Mouse (Mus musculus): ENCODE results near the gene Mrtfa. TPM values are rescaled to one million over a fixed set of nuclear protein-coding genes. Genes with fewer than 3 reads are reported as not detected.

Gene Mrtfa
- polyA plus RNA-seq, 1 experiment from 2014 or later = 29.3 TPM

- 73% methylated on average over 12 of the region's 12 CpGs for WGBS
- no peaks in the 10 kb centered on the region for H3K36me3 ChIP-seq (ENCODE audit: control insufficient read depth, insufficient read depth, low read length)
- H3K4me1 ChIP-seq (ENCODE audit: control insufficient read depth, insufficient read depth, low read length) = peaks cover 12% of the 10 kb centered on the region; the same call in 1 of the 2 replicates
- H3K4me3 ChIP-seq (ENCODE audit: low read depth, low read length) = no peak overlapping the region
- ATAC-seq = no peak
- H3K27ac ChIP-seq (ENCODE audit: low read length) = no peak overlapping the region
- H3K9me3 ChIP-seq (replicated peaks; ENCODE audit: control insufficient read depth, low read length, poor library complexity, severe bottlenecking) = no peaks in the 10 kb centered on the region
- no peaks in the 10 kb centered on the region for H3K27me3 ChIP-seq (ENCODE audit: control insufficient read depth, insufficient read depth, low read depth, low read length)
- no peak overlapping the region for H3K4me2 ChIP-seq (ENCODE audit: low read length)
- H3K9ac ChIP-seq (ENCODE audit: low read depth, low read length) = no peak overlapping the region
Measured at GRCm38 (mm10) chr15:81035417-81036162, 155.0 kb downstream of the Mrtfa start.

GRCm38 (mm10) chr15:81034119-81034518 lies 156.4 kb downstream of the Mrtfa start:
- Histone ChIP-seq H3K4me2 (ENCODE audit: low read length) (no peak overlapping the region), H3K36me3 (ENCODE audit: control insufficient read depth, insufficient read depth, low read length) (no peaks in the 10 kb centered on the region), H3K9me3 (replicated peaks; ENCODE audit: control insufficient read depth, low read length, poor library complexity, severe bottlenecking) (no peaks in the 10 kb centered on the region), H3K4me3 (ENCODE audit: low read depth, low read length) (no peak overlapping the region), H3K4me1 (ENCODE audit: control insufficient read depth, insufficient read depth, low read length) (peaks cover 12% of the 10 kb centered on the region; the same call in 1 of the 2 replicates), H3K9ac (ENCODE audit: low read depth, low read length) (no peak overlapping the region), H3K27ac (ENCODE audit: low read length) (no peak overlapping the region), H3K27me3 (ENCODE audit: control insufficient read depth, insufficient read depth, low read depth, low read length) (no peaks in the 10 kb centered on the region)
- no peak for ATAC-seq
- 79% methylated on average over 6 of the region's 6 CpGs for WGBS

DNA sequence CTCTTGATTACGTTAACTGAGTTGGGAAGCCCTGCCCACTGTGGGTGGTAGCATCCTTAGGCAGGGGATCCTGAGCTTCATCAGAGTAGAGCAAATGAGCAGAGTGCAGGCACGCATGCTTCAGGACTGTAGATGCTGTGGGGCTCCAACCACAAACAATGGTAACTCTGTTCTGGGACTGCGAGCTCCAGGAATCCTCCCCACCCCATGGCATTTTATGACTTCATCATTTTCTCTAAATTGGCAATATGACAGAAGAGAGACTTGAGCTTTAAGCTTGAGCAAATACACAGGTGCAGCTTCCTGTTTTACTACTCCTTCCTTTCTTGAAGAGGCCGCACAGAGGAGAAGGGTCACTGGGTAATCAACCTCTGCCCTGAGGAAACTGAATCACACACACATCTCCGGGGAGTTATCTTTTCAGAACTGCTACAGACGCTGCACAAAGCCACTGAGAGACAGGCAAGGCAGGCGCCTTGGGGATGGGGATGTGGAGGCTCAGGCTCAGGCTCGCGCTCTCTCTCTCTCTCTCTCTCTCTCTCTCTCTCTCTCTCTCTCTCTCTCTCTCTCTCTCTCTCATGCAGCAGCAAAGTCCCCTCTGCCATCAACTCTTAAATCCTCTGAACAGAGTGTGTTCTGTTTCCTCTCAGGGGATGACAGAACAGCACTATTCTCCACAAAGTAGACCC lies 157.5 kb downstream of the Mrtfa start:
- H3K4me2 ChIP-seq (ENCODE audit: low read length) = no peak overlapping the region
- peaks cover 12% of the 10 kb centered on the region; the same call in 1 of the 2 replicates for H3K4me1 ChIP-seq (ENCODE audit: control insufficient read depth, insufficient read depth, low read length)
- no peak overlapping the region for H3K27ac ChIP-seq (ENCODE audit: low read length)
- no peak overlapping the region for H3K9ac ChIP-seq (ENCODE audit: low read depth, low read length)
- H3K4me3 ChIP-seq (ENCODE audit: low read depth, low read length) = no peak overlapping the region
- ATAC-seq = no peak
- 51% methylated on average over 9 of the region's 9 CpGs for WGBS
- no peaks in the 10 kb centered on the region for H3K9me3 ChIP-seq (replicated peaks; ENCODE audit: control insufficient read depth, low read length, poor library complexity, severe bottlenecking)
- no peaks in the 10 kb centered on the region for H3K36me3 ChIP-seq (ENCODE audit: control insufficient read depth, insufficient read depth, low read length)
- H3K27me3 ChIP-seq (ENCODE audit: control insufficient read depth, insufficient read depth, low read depth, low read length) = no peaks in the 10 kb centered on the region

DNA sequence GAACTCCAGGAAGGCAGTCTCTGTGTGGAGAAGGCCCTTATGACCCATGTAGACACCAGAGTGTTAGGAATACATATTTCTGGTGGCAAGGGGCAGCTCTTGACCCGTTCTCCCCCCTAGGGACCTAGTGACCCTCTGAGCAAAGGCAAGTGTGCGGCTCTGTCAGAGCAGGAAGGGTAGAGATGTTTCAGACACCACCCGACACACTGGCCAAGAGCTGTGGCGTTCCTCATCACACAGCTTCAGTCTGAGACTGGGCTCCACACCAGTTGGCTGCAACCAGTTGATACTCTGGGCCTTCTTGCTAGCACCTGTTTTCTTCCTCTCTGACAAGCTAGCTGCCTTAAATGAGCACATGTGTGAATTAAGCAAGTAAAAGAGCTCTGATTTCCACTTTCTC lies 158.9 kb downstream of the Mrtfa start:
- no peak for ATAC-seq
- Histone ChIP-seq H3K4me3 (ENCODE audit: low read depth, low read length) (no peak overlapping the region), H3K4me1 (ENCODE audit: control insufficient read depth, insufficient read depth, low read length) (peaks cover 15% of the 10 kb centered on the region; the same call in 1 of the 2 replicates), H3K36me3 (ENCODE audit: control insufficient read depth, insufficient read depth, low read length) (no peaks in the 10 kb centered on the region), H3K9ac (ENCODE audit: low read depth, low read length) (no peak overlapping the region), H3K27me3 (ENCODE audit: control insufficient read depth, insufficient read depth, low read depth, low read length) (no peaks in the 10 kb centered on the region), H3K4me2 (ENCODE audit: low read length) (no peak overlapping the region), H3K27ac (ENCODE audit: low read length) (no peak overlapping the region), H3K9me3 (replicated peaks; ENCODE audit: control insufficient read depth, low read length, poor library complexity, severe bottlenecking) (no peaks in the 10 kb centered on the region)
- 89% methylated on average over 4 of the region's 4 CpGs for WGBS

- H3K4me2 ChIP-seq (ENCODE audit: low read length) = no peak overlapping the region
- H3K36me3 ChIP-seq (ENCODE audit: control insufficient read depth, insufficient read depth, low read length) = no peaks in the 10 kb centered on the region
- H3K27me3 ChIP-seq (ENCODE audit: control insufficient read depth, insufficient read depth, low read depth, low read length) = no peaks in the 10 kb centered on the region
- no peak overlapping the region for H3K4me3 ChIP-seq (ENCODE audit: low read depth, low read length)
- H3K4me1 ChIP-seq (ENCODE audit: control insufficient read depth, insufficient read depth, low read length) = peaks cover 15% of the 10 kb centered on the region; the same call in 1 of the 2 replicates
- 60% methylated on average over 10 of the region's 10 CpGs for WGBS
- no peak overlapping the region for H3K27ac ChIP-seq (ENCODE audit: low read length)
- no peaks in the 10 kb centered on the region for H3K9me3 ChIP-seq (replicated peaks; ENCODE audit: control insufficient read depth, low read length, poor library complexity, severe bottlenecking)
- no peak for ATAC-seq
- H3K9ac ChIP-seq (ENCODE audit: low read depth, low read length) = no peak overlapping the region
Measured at GRCm38 (mm10) chr15:81030891-81031425, 159.6 kb downstream of the Mrtfa start.

- WGBS = 51% methylated on average over 8 of the region's 8 CpGs
- no peak overlapping the region for H3K4me3 ChIP-seq (ENCODE audit: low read depth, low read length)
Measured at GRCm38 (mm10) chr15:81027378-81028173, 163.0 kb downstream of the Mrtfa start.

DNA sequence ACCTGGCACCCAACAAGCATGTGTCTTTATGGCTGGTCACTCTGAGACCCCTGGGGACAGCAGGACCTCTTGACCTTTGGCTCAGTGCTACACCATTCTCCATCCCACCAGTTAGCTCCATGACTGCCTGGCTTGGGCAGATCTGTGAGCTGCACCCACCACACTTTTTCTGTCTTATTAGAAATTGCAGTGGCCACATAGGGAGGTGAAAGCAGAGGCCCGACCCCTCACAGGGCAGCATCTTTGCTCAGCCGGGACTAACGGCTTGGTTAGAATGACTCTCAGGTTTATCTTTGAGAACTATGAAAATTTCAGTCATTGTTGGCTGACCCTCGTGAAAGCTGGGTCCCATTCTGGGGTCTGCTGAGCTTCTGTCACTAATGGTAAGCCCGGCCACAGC lies 163.7 kb downstream of the Mrtfa start:
- WGBS = 87% methylated on average over 5 of the region's 5 CpGs

More at GRCm38 (mm10) chr15:81027378-81028173, 163.0 kb downstream of the Mrtfa start:
- Histone ChIP-seq H3K9ac (ENCODE audit: low read depth, low read length) (0 out of 2 replicates have a peak overlapping the region, but pooled peaks have one; percentile 2), H3K9me3 (replicated peaks; ENCODE audit: control insufficient read depth, low read length, poor library complexity, severe bottlenecking) (no peaks in the 10 kb centered on the region), H3K4me1 (ENCODE audit: control insufficient read depth, insufficient read depth, low read length) (0 out of 2 replicates have a peak, but pooled peaks cover 3% of the 10 kb centered on the region), H3K4me2 (ENCODE audit: low read length) (no peak overlapping the region), H3K27me3 (ENCODE audit: control insufficient read depth, insufficient read depth, low read depth, low read length) (no peaks in the 10 kb centered on the region), H3K27ac (ENCODE audit: low read length) (no peak overlapping the region), H3K36me3 (ENCODE audit: control insufficient read depth, insufficient read depth, low read length) (no peaks in the 10 kb centered on the region)
- ATAC-seq = peak; percentile 72

GRCm38 (mm10) chr15:81023842-81024241 lies 166.7 kb downstream of the Mrtfa start:
- Histone ChIP-seq H3K9me3 (replicated peaks; ENCODE audit: control insufficient read depth, low read length, poor library complexity, severe bottlenecking) (no peaks in the 10 kb centered on the region), H3K9ac (ENCODE audit: low read depth, low read length) (no peak overlapping the region), H3K4me2 (ENCODE audit: low read length) (no peak overlapping the region), H3K4me3 (ENCODE audit: low read depth, low read length) (no peak overlapping the region), H3K36me3 (ENCODE audit: control insufficient read depth, insufficient read depth, low read length) (peaks cover 10% of the 10 kb centered on the region; the same call in 1 of the 2 replicates), H3K4me1 (ENCODE audit: control insufficient read depth, insufficient read depth, low read length) (0 out of 2 replicates have a peak, but pooled peaks cover 3% of the 10 kb centered on the region), H3K27ac (ENCODE audit: low read length) (no peak overlapping the region), H3K27me3 (ENCODE audit: control insufficient read depth, insufficient read depth, low read depth, low read length) (no peaks in the 10 kb centered on the region)
- no peak for ATAC-seq
- 93% methylated on average over 9 of the region's 9 CpGs for WGBS

More for the DNA sequence above, 163.7 kb downstream of the Mrtfa start:
- ATAC-seq = no peak
- H3K36me3 ChIP-seq (ENCODE audit: control insufficient read depth, insufficient read depth, low read length) = no peaks in the 10 kb centered on the region
- no peak overlapping the region for H3K9ac ChIP-seq (ENCODE audit: low read depth, low read length)
- no peak overlapping the region for H3K4me2 ChIP-seq (ENCODE audit: low read length)
- H3K9me3 ChIP-seq (replicated peaks; ENCODE audit: control insufficient read depth, low read length, poor library complexity, severe bottlenecking) = no peaks in the 10 kb centered on the region
- H3K27me3 ChIP-seq (ENCODE audit: control insufficient read depth, insufficient read depth, low read depth, low read length) = no peaks in the 10 kb centered on the region
- H3K4me1 ChIP-seq (ENCODE audit: control insufficient read depth, insufficient read depth, low read length) = 0 out of 2 replicates have a peak, but pooled peaks cover 3% of the 10 kb centered on the region
- H3K4me3 ChIP-seq (ENCODE audit: low read depth, low read length) = no peak overlapping the region
- H3K27ac ChIP-seq (ENCODE audit: low read length) = no peak overlapping the region
